Mouse (Mus musculus) gastrocnemius, postnatal 25 days (tissue): ENCODE results near the gene Itk. TPM values are rescaled to one million over a fixed set of nuclear protein-coding genes. Genes with fewer than 3 reads are reported as not detected.

Experiments
- total RNA-seq, 2 experiments: library from RNA; stranded (reverse); gene quantifications; 1 replicate in 1 of 2; 2 replicates in 1 of 2; pipeline ENCODE4 v1.2.3; 2021

Gene Itk
- total RNA-seq, 2 experiments from 2014 or later: 0.08 TPM; not detected in 1

Other genes starting within 250 kb of the Itk start
- not detected for gene Nipal4, start 223.0 kb downstream of the Itk start, total RNA-seq
- gene Fndc9, start 154.0 kb downstream of the Itk start, total RNA-seq: not detected
- under 1 TPM; 0.54 to 0.90 TPM for gene Cyfip2, start 76.7 kb downstream of the Itk start, total RNA-seq
- not detected for gene Fam71b, start 7.0 kb upstream of the Itk start, total RNA-seq
- 10 to 100 TPM; 13.6 to 16.1 TPM for gene Med7, start 47.4 kb upstream of the Itk start, total RNA-seq
- gene Havcr2, start 65.4 kb upstream of the Itk start, total RNA-seq: not detected
- not detected for gene Gm12169, start 134.7 kb upstream of the Itk start, total RNA-seq
- not detected for gene BC053393, start 182.0 kb upstream of the Itk start, total RNA-seq
- not detected for gene Dppa1, start 239.7 kb upstream of the Itk start, total RNA-seq